Mouse (Mus musculus): ENCODE measurements at regions not wholly inside any gene's neighbourhood (a gene's known extent, or its start where the extent isn't known, plus 50 kb on each side); places are given as distances from the start of the nearest gene placed in this dataset.
"Not testable (repeated sequence)": the region's sequence is repeated elsewhere in the genome, so short reads cannot be mapped to it uniquely, and the experiment has no call there.

GRCm38 (mm10) chr7:96024048-96024447, 147.0 kb upstream of the Tenm4 start:
- intact Hi-C loops (cut with DNase I): no loop called here
- DNase-seq (ENCODE audit: low spot score in 2 of 2): no peak

DNA sequence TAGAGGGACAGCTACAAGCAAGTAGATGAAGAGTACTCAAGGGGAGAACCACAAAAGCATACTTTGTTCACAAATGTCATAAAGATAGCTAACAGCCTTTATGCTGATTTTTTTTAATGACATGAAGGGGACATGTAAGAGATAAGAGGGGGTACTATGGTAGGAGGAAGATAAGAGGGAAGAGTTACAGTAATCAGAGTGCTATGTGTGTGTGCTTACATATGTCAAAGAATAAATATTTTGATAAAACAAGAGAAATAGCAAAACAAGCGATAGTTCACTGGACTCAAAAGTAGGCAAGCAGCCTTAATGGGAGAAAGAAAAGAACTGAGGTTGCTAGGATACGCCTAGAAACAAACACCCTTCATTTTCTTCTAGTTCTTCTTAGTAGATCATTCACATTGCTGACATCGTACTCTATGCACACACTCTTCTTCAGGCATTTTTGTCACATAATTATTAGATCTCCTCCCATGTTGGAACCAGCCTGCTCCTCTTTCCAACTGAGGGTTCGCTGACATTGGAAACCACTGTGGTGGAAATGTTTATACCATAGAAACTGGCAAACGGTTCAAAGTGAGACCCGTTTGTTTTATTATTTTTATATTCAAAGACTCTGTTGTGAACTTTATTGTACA, 144.1 kb upstream of the Tenm4 start:
- intact Hi-C loops (cut with DNase I): no loop called here
- DNase-seq (ENCODE audit: low spot score in 2 of 2): no peak

DNA sequence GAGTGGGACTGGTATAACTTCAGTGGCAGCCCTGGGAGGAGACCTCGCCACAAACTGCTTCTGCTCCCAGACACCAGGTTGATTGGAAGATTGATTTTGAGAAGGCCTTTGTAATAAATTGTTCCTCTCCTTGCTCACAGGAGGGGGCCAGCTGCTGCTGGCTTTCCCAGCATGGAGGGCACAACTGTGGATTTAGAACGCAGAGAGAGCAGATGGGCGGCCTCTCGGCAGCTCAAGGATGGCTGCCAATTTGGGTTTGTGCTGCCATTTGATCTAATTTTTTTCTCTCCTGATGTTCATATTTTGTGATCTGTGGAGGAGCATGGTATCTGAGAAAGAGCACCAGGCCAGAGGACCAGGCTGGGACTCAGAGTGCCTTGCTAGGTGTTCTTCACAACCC, 137.4 kb upstream of the Tenm4 start:
- DNase-seq (ENCODE audit: low spot score in 2 of 2): no peak
- intact Hi-C loops (cut with DNase I): no loop called here

DNA sequence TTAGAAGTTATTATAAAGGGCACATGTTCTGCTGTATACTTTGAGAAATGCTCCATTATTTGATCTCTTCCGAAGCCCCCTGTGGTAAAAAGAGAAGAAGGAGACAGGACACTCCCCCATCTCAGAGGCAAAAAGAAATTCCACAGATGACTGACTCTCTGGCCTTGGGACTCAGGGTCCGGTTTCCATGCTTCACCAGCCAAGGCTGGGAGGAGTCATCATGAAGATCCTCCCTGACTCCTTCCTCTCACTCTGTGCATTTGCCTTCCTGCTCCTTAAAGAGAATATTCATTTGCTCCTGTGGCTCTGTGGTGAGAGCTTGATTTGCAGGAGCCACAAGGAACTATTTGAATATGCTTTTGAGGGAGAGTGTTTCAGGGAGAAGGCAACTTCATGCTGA, 135.6 kb upstream of the Tenm4 start:
- DNase-seq (ENCODE audit: low spot score in 2 of 2): no peak
- intact Hi-C loops (cut with DNase I): no loop called here

DNA sequence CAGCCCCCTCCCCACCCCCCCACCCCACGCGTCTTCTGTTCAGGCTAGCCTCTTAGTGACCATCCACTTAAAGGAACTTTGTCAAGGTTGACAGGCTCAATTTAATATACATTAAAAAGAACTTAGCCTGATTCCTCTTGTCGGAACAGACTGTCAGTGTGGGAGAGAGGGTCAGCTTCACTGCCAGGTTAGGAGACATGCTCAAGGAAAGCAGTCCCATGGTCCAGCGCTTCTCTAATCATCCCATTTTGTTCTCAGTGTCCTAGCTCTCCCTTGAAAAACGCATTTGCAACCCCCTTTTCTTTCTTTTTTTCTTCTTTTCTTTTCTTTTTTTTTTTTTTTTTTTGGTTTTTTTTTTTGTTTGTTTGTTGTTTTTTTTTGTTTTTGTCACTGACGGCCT, 131.4 kb upstream of the Tenm4 start:
- DNase-seq (ENCODE audit: low spot score in 2 of 2): no peak
- intact Hi-C loops (cut with DNase I): no loop called here

DNA sequence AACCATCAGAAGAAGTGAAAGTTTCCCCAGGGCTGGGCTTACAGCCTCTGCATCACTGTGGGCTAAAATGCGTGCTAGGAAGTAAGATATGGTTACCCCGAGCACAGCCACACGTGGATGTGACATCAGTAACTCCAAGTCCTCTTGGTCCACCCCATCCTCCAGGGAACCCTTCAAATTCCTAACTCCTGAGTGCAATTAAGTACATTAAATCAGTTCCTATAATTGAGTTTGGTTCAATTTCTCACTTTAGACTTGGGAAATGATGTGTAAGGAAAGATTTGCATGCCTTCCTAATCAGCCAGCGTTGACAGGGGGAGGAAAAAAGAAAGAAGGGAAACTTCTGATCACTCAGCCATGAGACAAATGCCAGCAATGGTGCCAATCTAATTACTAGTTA, 129.2 kb upstream of the Tenm4 start:
- DNase-seq (ENCODE audit: low spot score in 2 of 2): no peak
- intact Hi-C loops (cut with DNase I): no loop called here

DNA sequence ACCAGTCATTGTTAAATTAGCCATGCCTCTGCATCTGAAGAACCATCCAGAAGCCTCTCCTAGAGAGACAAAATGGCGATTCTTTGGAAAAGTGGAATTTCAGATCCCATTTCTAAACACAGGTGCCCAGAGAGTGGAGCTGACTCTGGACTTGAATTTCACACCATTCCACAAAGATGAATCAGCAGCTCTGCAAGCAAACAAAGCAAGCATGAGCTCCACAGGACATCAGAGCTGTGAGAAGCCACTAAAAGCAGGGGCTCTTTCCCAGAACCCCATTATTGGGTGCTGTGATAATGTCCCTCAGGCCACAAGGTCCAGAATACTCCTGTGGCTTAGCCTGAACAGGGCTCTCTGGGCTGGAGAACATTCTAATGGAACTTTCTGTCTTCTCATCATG, 119.4 kb upstream of the Tenm4 start:
- DNase-seq (ENCODE audit: low spot score in 2 of 2): no peak
- intact Hi-C loops (cut with DNase I): no loop called here

- intact Hi-C loops (cut with DNase I); DNase-seq (ENCODE audit: low spot score in 2 of 2): not testable (repeated sequence)
Observed at GRCm38 (mm10) chr7:96061599-96061998, 109.4 kb upstream of the Tenm4 start.

DNA sequence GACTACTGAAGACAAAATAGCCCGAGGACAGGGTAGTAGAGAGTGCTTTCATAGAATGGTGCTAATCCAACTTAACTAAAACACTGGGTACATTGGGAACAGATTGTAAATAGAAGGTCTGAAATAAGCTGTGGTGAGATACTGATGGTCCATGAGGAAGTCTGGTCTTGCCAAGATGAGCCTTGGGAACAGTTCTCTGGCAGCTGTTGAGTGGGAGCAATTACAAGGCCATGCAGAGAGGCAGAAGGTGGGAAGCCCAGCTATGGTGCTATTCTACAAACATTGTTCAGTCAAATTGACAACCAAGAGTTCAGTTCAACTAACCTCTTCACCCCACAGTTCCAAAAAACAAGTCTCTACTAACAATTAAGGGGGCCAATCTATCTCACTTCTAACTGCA, 92.5 kb upstream of the Tenm4 start:
- DNase-seq (ENCODE audit: low spot score in 2 of 2): peak; percentile 24 to 44
- intact Hi-C loops (cut with DNase I): no loop called here

GRCm38 (mm10) chr7:96081676-96082075, 89.4 kb upstream of the Tenm4 start:
- intact Hi-C loops (cut with DNase I): no loop called here

DNA sequence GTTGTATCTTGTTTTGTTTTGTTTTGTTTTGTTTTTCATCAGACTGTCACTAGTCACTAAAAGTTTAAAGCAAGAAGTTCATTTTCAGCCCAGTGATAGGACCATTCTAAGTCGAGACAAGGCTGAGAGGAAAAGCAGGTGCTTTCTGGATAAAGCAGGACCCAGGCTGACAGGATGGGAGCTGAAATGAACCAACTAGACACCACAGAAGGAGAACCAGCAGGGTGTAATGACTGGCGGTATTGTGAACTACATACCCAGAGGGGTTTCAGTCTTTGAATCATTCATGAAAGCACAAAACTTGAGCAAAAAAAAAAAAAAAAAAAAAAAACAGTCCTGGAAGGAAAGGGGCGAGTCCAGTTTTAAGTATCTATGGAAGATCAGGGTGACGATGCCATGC, 75.9 kb upstream of the Tenm4 start:
- intact Hi-C loops (cut with DNase I): no loop called here
- DNase-seq (ENCODE audit: low spot score in 2 of 2): no peak

More at GRCm38 (mm10) chr7:96081676-96082075, 89.4 kb upstream of the Tenm4 start:
- DNase-seq (ENCODE audit: low spot score in 2 of 2): no peak

- intact Hi-C loops (cut with DNase I): no loop called here
- DNase-seq (ENCODE audit: low spot score in 2 of 2): no peak
Observed at GRCm38 (mm10) chr7:96095752-96096151, 75.3 kb upstream of the Tenm4 start.

DNA sequence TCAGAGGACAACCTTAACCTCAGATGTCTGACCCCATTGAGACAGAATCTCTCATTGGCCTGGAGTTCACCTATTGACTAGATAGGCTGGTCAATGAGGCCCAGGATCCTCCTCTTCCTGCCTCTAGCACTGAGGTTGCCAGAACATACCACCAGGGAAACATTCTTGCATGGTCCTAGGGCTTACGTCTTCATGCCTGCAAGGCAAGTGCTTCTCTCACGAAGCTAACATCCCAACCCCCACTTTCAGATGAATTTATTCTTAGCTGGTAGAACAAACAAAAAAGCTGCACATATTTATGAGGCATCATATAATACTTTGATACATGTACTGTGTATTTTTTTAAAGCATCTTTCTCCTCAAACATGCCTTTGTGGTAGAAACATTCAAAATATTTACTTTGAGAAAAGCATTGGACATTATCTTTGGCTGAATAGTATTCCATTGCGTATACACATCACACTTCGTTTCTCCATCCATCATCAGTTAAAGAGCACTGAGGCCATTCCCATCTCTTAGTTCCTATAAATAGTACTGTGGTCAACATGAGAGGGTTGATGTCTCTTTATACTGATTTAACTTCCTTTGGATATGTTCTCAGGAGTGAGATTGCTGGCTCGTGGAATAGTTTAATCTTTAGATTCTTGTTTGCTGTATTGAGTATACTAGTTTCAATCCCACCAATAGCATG, 72.2 kb upstream of the Tenm4 start:
- intact Hi-C loops (cut with DNase I): no loop called here
- no peak for DNase-seq (ENCODE audit: low spot score in 2 of 2)

DNA sequence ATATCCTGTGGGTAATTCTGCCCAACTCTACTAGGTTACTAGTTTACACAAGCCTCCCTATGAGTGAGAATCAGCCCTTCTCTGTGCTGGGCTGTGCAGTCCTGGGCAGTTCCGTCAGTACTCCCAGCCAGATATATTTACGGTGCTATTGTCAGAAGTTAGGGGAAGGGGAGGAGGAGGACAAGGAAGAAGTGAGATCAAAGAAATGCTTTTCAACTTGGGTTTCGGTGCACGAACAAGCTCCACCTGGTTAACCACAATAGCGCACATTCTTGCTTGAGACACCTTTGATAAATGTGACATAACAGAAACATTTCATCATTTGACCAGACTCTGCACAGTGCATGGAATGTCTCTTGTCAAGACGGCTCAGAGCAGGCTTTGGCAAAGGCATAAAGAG, 68.3 kb upstream of the Tenm4 start:
- intact Hi-C loops (cut with DNase I): no loop called here
- DNase-seq (ENCODE audit: low spot score in 2 of 2): no peak

GRCm38 (mm10) chr7:96108768-96109167, 62.3 kb upstream of the Tenm4 start:
- no peak for DNase-seq (ENCODE audit: low spot score in 2 of 2)
- intact Hi-C loops (cut with DNase I): no loop called here

DNA sequence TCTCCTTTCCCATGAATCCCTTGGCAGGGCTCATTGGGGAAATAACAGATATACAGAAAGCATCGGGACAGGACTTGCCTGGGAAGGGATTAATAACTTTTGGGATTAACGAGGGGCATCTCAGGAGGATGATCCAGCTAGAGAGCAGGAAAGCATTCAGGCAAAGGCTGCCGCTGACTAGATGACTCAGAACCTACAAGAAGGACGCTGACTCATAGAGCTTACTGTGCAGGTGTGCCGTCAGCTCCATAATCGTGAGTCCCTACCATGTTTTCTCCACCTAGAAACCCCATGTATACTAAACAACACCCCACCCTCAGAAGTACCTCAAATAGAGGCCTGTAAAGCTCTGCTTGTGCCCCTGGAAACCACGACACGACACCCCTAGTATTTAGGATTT, 50.9 kb upstream of the Tenm4 start:
- no peak for DNase-seq (ENCODE audit: low spot score in 2 of 2)
- intact Hi-C loops (cut with DNase I): no loop called here

All from left cerebral cortex, postnatal 36 days (tissue).